ENCODE assay signal across 12 mouse cellular contexts in genomic region chr10:91161006-91161405, GRCm38 (mm10).
"Had no signal": no experiment of that assay in that cellular context is flagged by ENCODE, and none has a peak within 500 bp of the region (broad histone marks: within the 10 kb centered on the region; RNA-seq: fewer than 3 reads in every experiment).

No protein-coding gene starts in this region.

- H3K27me3 ChIP-seq: limb, embryonic 12.5 days; liver, embryonic 13.5 days; lung, embryonic 15.5 days; midbrain, embryonic 12.5 days had no signal

- H3K9ac ChIP-seq: limb, embryonic 12.5 days; liver, embryonic 13.5 days; liver, postnatal 0 days; lung, embryonic 15.5 days; midbrain, embryonic 12.5 days had no signal

- H3K9me3 ChIP-seq: limb, embryonic 12.5 days; liver, embryonic 13.5 days; lung, embryonic 15.5 days; midbrain, embryonic 12.5 days had no signal

- H3K4me1 ChIP-seq: limb, embryonic 12.5 days; midbrain, embryonic 12.5 days had no signal

- H3K27ac ChIP-seq: limb, embryonic 12.5 days; liver, embryonic 13.5 days; lung, embryonic 15.5 days; midbrain, embryonic 12.5 days had no signal

- H3K4me3 ChIP-seq: limb, embryonic 12.5 days; liver, embryonic 13.5 days; lung, embryonic 15.5 days; midbrain, embryonic 12.5 days had no signal

- ATAC-seq: liver, postnatal 0 days; midbrain, embryonic 16.5 days had no signal

- DNase-seq: kidney, postnatal 25 days; liver; liver, embryonic 13.5 days; liver, postnatal 0 days; lung, postnatal 14 days; right cerebral cortex, postnatal 14 days; thymus, adult 18-20 months; thymus, postnatal 25 days had no signal
